8 mouse cellular contexts compared by ENCODE assay signal in the genomic region with DNA sequence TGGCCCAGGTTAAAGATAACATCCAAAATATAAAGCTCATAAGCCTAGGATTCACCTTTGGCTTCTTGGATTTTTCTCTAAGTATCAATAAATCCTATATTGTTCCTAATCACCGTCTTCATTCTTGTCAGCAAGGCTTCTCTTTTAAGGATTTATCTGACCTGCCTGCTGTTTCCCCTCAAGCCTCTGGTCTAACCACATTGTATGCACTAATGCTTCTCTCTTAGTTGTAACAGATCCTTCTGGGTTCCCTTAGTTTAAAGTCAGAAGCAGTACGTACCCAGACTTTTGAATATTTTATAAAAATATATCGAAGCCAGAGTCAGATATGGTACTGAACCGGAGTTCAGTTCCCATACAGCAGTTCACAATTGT. TPM values are rescaled to one million over a fixed set of nuclear protein-coding genes. Genes with fewer than 3 reads are reported as not detected.
DNase-seq lines count a peak whose midpoint lies in the region; ATAC-seq and TF ChIP-seq lines count a peak whose summit lies in the region.

No protein-coding gene starts in this region.

- H3K27me3 ChIP-seq in lung, embryonic 14.5 days (ENCODE audit: insufficient read depth, low read length), result no peaks in the 10 kb centered on the region
- no peaks in the 10 kb centered on the region; the same call in 1 of the 2 replicates for H3K27me3 ChIP-seq in forebrain, embryonic 13.5 days
- peaks cover 71% of the 10 kb centered on the region for H3K27me3 ChIP-seq in limb, embryonic 10.5 days (ENCODE audit: low read depth, poor library complexity, severe bottlenecking)
- no peaks in the 10 kb centered on the region for H3K27me3 ChIP-seq in neural tube, embryonic 12.5 days (replicated peaks)

- H3K4me2 ChIP-seq in lung, embryonic 14.5 days, result peak overlapping the region; percentile 32; the same call in 1 of the 2 replicates
- H3K4me2 ChIP-seq in forebrain, embryonic 13.5 days, result no peak overlapping the region
- H3K4me2 ChIP-seq in neural tube, embryonic 12.5 days (replicated peaks), result no peak overlapping the region

- no peak for DNase-seq in lung, embryonic 14.5 days
- no peak for DNase-seq in lung, postnatal 10 days
- no peak for DNase-seq in limb, embryonic 10.5 days (ENCODE audit: low spot score)
- no peak for DNase-seq in right cerebral cortex, postnatal 36 days (ENCODE audit: low spot score in 2 of 2)
- no peak for DNase-seq in adrenal gland, postnatal 25 days
- no peak for DNase-seq in lung, postnatal 25 days (ENCODE audit: low spot score)

- H3K36me3 ChIP-seq in lung, embryonic 14.5 days (ENCODE audit: insufficient read depth), result peaks cover 9% of the 10 kb centered on the region
- peaks cover 12% of the 10 kb centered on the region; the same call in 1 of the 2 replicates for H3K36me3 ChIP-seq in forebrain, embryonic 13.5 days (ENCODE audit: poor library complexity, severe bottlenecking)
- peaks cover 16% of the 10 kb centered on the region for H3K36me3 ChIP-seq in limb, embryonic 10.5 days
- H3K36me3 ChIP-seq in neural tube, embryonic 12.5 days, result no peaks in the 10 kb centered on the region

- H3K4me1 ChIP-seq in lung, embryonic 14.5 days (ENCODE audit: insufficient read depth), result no peaks in the 10 kb centered on the region
- no peaks in the 10 kb centered on the region for H3K4me1 ChIP-seq in forebrain, embryonic 13.5 days
- no peaks in the 10 kb centered on the region for H3K4me1 ChIP-seq in limb, embryonic 10.5 days
- no peaks in the 10 kb centered on the region for H3K4me1 ChIP-seq in neural tube, embryonic 12.5 days

- H3K4me3 ChIP-seq in lung, embryonic 14.5 days (ENCODE audit: low read depth, low read length), result no peak overlapping the region
- H3K4me3 ChIP-seq in forebrain, embryonic 13.5 days, result peak overlapping the region; percentile 59; the same call in 1 of the 2 replicates
- peak overlapping the region; percentile 57 for H3K4me3 ChIP-seq in limb, embryonic 10.5 days
- H3K4me3 ChIP-seq in neural tube, embryonic 12.5 days, result no peak overlapping the region

- H3K9me3 ChIP-seq in lung, embryonic 14.5 days (ENCODE audit: low read depth, low read length), result no peaks in the 10 kb centered on the region
- no peaks in the 10 kb centered on the region for H3K9me3 ChIP-seq in forebrain, embryonic 13.5 days (replicated peaks)
- H3K9me3 ChIP-seq in limb, embryonic 10.5 days (replicated peaks), result no peaks in the 10 kb centered on the region
- H3K9me3 ChIP-seq in neural tube, embryonic 12.5 days, result no peaks in the 10 kb centered on the region

- no peak overlapping the region for H3K9ac ChIP-seq in lung, embryonic 14.5 days
- H3K9ac ChIP-seq in forebrain, embryonic 13.5 days, result no peak overlapping the region
- no peak overlapping the region for H3K9ac ChIP-seq in neural tube, embryonic 12.5 days

- WGBS in lung, embryonic 14.5 days, result 83% methylated on average over 4 of the region's 4 CpGs
- WGBS in forebrain, embryonic 13.5 days, result 83% methylated on average over 4 of the region's 4 CpGs
- WGBS in limb, embryonic 10.5 days, result 83% methylated on average over 4 of the region's 4 CpGs
- WGBS in neural tube, embryonic 12.5 days, result 82% methylated on average over 4 of the region's 4 CpGs

- no peak overlapping the region for H3K27ac ChIP-seq in lung, embryonic 14.5 days (ENCODE audit: low read depth)
- H3K27ac ChIP-seq in forebrain, embryonic 13.5 days, result no peak overlapping the region
- no peak overlapping the region for H3K27ac ChIP-seq in limb, embryonic 10.5 days
- no peak overlapping the region for H3K27ac ChIP-seq in neural tube, embryonic 12.5 days

- TF ChIP-seq CTCF in lung, embryonic 14.5 days (IDR thresholded peaks at IDR 0.05; ENCODE audit: low read depth), result no peak

- ATAC-seq in lung, embryonic 14.5 days (ENCODE audit: insufficient read depth), result 0 out of 2 replicates have a peak, but pooled peaks have one; percentile 35
- ATAC-seq in forebrain, embryonic 13.5 days, result no peak; the same call in 1 of the 2 replicates
- ATAC-seq in neural tube, embryonic 12.5 days (ENCODE audit: low FRiP score, low read depth), result peak; percentile 58; the same call in 1 of the 2 replicates

RNA-seq across cellular contexts. Expression of a gene that starts 0.3 kb away (rescaled TPM):
- 6.7 and 6.8 TPM in 2 replicates for polyA plus RNA-seq in lung, embryonic 14.5 days (2014; fragmentation: Nextera tagmentation; extraction: Ambion mirVana)
- 6.9 and 7.6 TPM in 2 replicates for polyA plus RNA-seq in forebrain, embryonic 13.5 days (2015; fragmentation: Nextera tagmentation; extraction: Ambion mirVana)
- 5.2 and 6.4 TPM in 2 replicates for polyA plus RNA-seq in limb, embryonic 10.5 days (2016; fragmentation: Nextera tagmentation; extraction: Ambion mirVana)
- polyA plus RNA-seq in neural tube, embryonic 12.5 days (2016; fragmentation: Nextera tagmentation; extraction: Ambion mirVana), result 6.8 and 7.4 TPM in 2 replicates
- total RNA-seq in adrenal gland, postnatal 25 days (2021), result 7.3 and 8.5 TPM in 2 replicates

Comparison
In these comparisons a context has a peak if more than half of its experiments do, and no peak if none do; other contexts are left out.
1. H3K4me3 ChIP-seq: peak in forebrain, embryonic 13.5 days (single experiment) and limb, embryonic 10.5 days (single experiment); none in lung, embryonic 14.5 days (single experiment) and neural tube, embryonic 12.5 days (single experiment).